9 mouse cellular contexts compared by ENCODE assay signal in the genomic region with DNA sequence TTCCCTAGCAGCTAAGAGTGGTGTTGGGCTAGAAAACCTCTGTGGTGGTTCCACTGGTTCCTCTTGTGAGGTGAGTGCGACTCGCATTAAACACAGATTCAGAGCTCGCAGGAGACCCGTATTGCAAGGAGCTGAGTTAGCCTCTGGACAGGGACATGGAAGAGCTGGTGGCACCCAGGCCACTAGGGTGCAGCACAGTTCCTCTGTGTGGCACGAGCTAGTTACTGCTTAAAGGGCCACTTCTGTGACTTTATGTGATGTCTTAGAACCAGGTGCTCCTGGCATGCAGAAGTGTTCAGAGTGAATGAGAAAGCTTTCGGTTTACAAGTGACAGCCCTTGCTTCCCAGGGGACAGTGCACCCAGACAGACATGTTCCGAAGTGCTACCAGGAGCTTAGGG. TPM values are rescaled to one million over a fixed set of nuclear protein-coding genes. Genes with fewer than 3 reads are reported as not detected.
DNase-seq lines count a peak whose midpoint lies in the region; ATAC-seq and TF ChIP-seq lines count a peak whose summit lies in the region.
"Had no signal": no experiment of that assay in that cellular context is flagged by ENCODE, and none has a peak within 500 bp of the region (broad histone marks: within the 10 kb centered on the region; RNA-seq: fewer than 3 reads in every experiment).

No protein-coding gene starts in this region.

- WGBS in limb, embryonic 11.5 days: 79% methylated on average over 7 of the region's 7 CpGs
- WGBS in limb, embryonic 10.5 days: 82% methylated on average over 7 of the region's 7 CpGs
- WGBS in liver, adult 2 months: 74% methylated on average over 7 of the region's 7 CpGs

- H3K4me2 ChIP-seq in limb, embryonic 11.5 days (ENCODE audit: low read depth, severe bottlenecking): no peak overlapping the region
- H3K4me2 ChIP-seq: liver, embryonic 13.5 days had no signal

- no peak overlapping the region for H3K4me3 ChIP-seq in limb, embryonic 11.5 days (ENCODE audit: low read depth, low read length)
- no peak overlapping the region for H3K4me3 ChIP-seq in limb, embryonic 10.5 days
- H3K4me3 ChIP-seq in liver, adult 2 months (ENCODE audit: insufficient read depth, low read depth, low read length): no peak overlapping the region
- H3K4me3 ChIP-seq: liver, embryonic 13.5 days had no signal

- no peak overlapping the region for H3K9ac ChIP-seq in limb, embryonic 11.5 days (ENCODE audit: low read length)
- no peak overlapping the region for H3K9ac ChIP-seq in liver, adult 2 months (ENCODE audit: low read depth, low read length)
- H3K9ac ChIP-seq: liver, embryonic 13.5 days had no signal

- H3K79me2 ChIP-seq in liver, adult 2 months (ENCODE audit: control insufficient read depth, insufficient read depth, low read length): no peaks in the 10 kb centered on the region

- peak; percentile 80 for TF ChIP-seq CTCF in liver, adult 2 months (IDR thresholded peaks at IDR 0.05; ENCODE audit: low read depth, low read length)

- H3K4me1 ChIP-seq in limb, embryonic 11.5 days (ENCODE audit: control insufficient read depth, insufficient read depth, low read length): no peaks in the 10 kb centered on the region
- no peaks in the 10 kb centered on the region for H3K4me1 ChIP-seq in limb, embryonic 10.5 days
- no peaks in the 10 kb centered on the region for H3K4me1 ChIP-seq in liver, adult 2 months (ENCODE audit: control insufficient read depth, insufficient read depth, low read length)
- H3K4me1 ChIP-seq: liver, embryonic 13.5 days had no signal

- no peaks in the 10 kb centered on the region for H3K27me3 ChIP-seq in limb, embryonic 11.5 days (ENCODE audit: control insufficient read depth, insufficient read depth, low read length)
- H3K27me3 ChIP-seq in limb, embryonic 10.5 days (ENCODE audit: low read depth, poor library complexity, severe bottlenecking): no peaks in the 10 kb centered on the region
- H3K27me3 ChIP-seq in liver, adult 2 months (ENCODE audit: control insufficient read depth, insufficient read depth, low read length): no peaks in the 10 kb centered on the region
- H3K27me3 ChIP-seq: liver, embryonic 13.5 days had no signal

- peaks cover 60% of the 10 kb centered on the region for H3K36me3 ChIP-seq in limb, embryonic 11.5 days (ENCODE audit: control insufficient read depth, insufficient read depth, low read length)
- H3K36me3 ChIP-seq in limb, embryonic 10.5 days: peaks cover 100% of the 10 kb centered on the region
- peaks cover 43% of the 10 kb centered on the region for H3K36me3 ChIP-seq in liver, adult 2 months (ENCODE audit: control insufficient read depth, insufficient read depth, low read length)

- no peak for ATAC-seq in limb, embryonic 11.5 days (ENCODE audit: insufficient number of reproducible peaks, low FRiP score, low TSS enrichment, low read depth)

- H3K9me3 ChIP-seq in limb, embryonic 11.5 days (ENCODE audit: control insufficient read depth, low read length): no peaks in the 10 kb centered on the region
- no peaks in the 10 kb centered on the region for H3K9me3 ChIP-seq in limb, embryonic 10.5 days (replicated peaks)
- H3K9me3 ChIP-seq: liver, embryonic 13.5 days had no signal

- no peak for TF ChIP-seq POLR2A in liver, adult 2 months (IDR thresholded peaks at IDR 0.05; ENCODE audit: extremely low read depth, insufficient read depth, low read length)

- DNase-seq in adrenal gland, adult 2 months: peak; percentile 20
- DNase-seq in adrenal gland, adult 8-10 months: no peak
- peak; percentile 40 for DNase-seq in limb, embryonic 11.5 days (ENCODE audit: low spot score)
- no peak for DNase-seq in limb, embryonic 10.5 days (ENCODE audit: low spot score)
- peak; percentile 40 for DNase-seq in embryo, embryonic 11 days
- peak; percentile 14 for DNase-seq in liver, adult 2 months (ENCODE audit: extremely low read depth, low read depth, low spot score)
- peak; percentile 40 to 45 for DNase-seq in right cerebral cortex, adult 2 months (ENCODE audit: low spot score in 2 of 2)
- DNase-seq in cerebellum, adult 11 months: no peak
- DNase-seq: liver, embryonic 13.5 days had no signal

- no peak overlapping the region for H3K27ac ChIP-seq in limb, embryonic 11.5 days (replicated peaks; ENCODE audit: low read depth, low read length)
- H3K27ac ChIP-seq in limb, embryonic 10.5 days: no peak overlapping the region
- no peak overlapping the region for H3K27ac ChIP-seq in liver, adult 2 months (replicated peaks; ENCODE audit: insufficient read depth, low read depth, low read length)
- H3K27ac ChIP-seq: liver, embryonic 13.5 days had no signal

RNA-seq across cellular contexts. Expression of a gene that starts 7.9 kb away (rescaled TPM):
- 10 to 100 TPM; 30.1 to 33.4 TPM for total RNA-seq in adrenal gland, adult 2 months (2021)
- polyA plus RNA-seq in adrenal gland, adult 2 months (2012; rRNA removed): 30.7 and 31.5 TPM in 2 replicates
- total RNA-seq in adrenal gland, adult 8-10 months (2022): 10 to 100 TPM; 29.3 to 35.3 (median 33.4) TPM
- 52.1 and 60.3 TPM in 2 replicates for polyA plus RNA-seq in limb, embryonic 11.5 days (2014; fragmentation: Nextera tagmentation; extraction: Ambion mirVana)
- polyA plus RNA-seq in limb, embryonic 10.5 days (2016; fragmentation: Nextera tagmentation; extraction: Ambion mirVana): 59.7 and 61.5 TPM in 2 replicates
- 10.9 and 14.5 TPM in 2 replicates for total RNA-seq in liver, adult 2 months (2014; rRNA removed)
- 27.8 and 30.8 TPM in 2 replicates for polyA plus RNA-seq in liver, adult 2 months (2012; rRNA removed)

RNA-seq across cellular contexts. Expression of a gene that starts 8.0 kb away (rescaled TPM):
- total RNA-seq in adrenal gland, adult 2 months (2021): 1 to 10 TPM; 1.8 to 2.7 TPM
- 1.3 and 2.0 TPM in 2 replicates for polyA plus RNA-seq in adrenal gland, adult 2 months (2012; rRNA removed)
- total RNA-seq in adrenal gland, adult 8-10 months (2022): 1 to 10 TPM; 1.8 to 3.2 (median 2.5) TPM
- 219 and 224 TPM in 2 replicates for polyA plus RNA-seq in limb, embryonic 11.5 days (2014; fragmentation: Nextera tagmentation; extraction: Ambion mirVana)
- polyA plus RNA-seq in limb, embryonic 10.5 days (2016; fragmentation: Nextera tagmentation; extraction: Ambion mirVana): 223 and 238 TPM in 2 replicates
- 0.28 and 1.5 TPM in 2 replicates for total RNA-seq in liver, adult 2 months (2014; rRNA removed)
- polyA plus RNA-seq in liver, adult 2 months (2012; rRNA removed): 0.37 and 0.57 TPM in 2 replicates

RNA-seq across cellular contexts. Expression of a gene that starts 15.3 kb away (rescaled TPM):
- under 1 TPM in 1 of 2 experiments, not detected in 1; 0.28 TPM for total RNA-seq in adrenal gland, adult 2 months (2021)
- polyA plus RNA-seq in adrenal gland, adult 2 months (2012; rRNA removed): 0.17 and 0.22 TPM in 2 replicates
- total RNA-seq in adrenal gland, adult 8-10 months (2022): under 1 TPM in 3 of 4 experiments, not detected in 1; 0.12 to 0.25 (median 0.19) TPM
- polyA plus RNA-seq in limb, embryonic 11.5 days (2014; fragmentation: Nextera tagmentation; extraction: Ambion mirVana): 0.11 and 0.35 TPM in 2 replicates
- polyA plus RNA-seq in limb, embryonic 10.5 days (2016; fragmentation: Nextera tagmentation; extraction: Ambion mirVana): 0.11 and 0.39 TPM in 2 replicates
- total RNA-seq in liver, adult 2 months (2014; rRNA removed): not detected in 2 replicates
- not detected in 2 replicates for polyA plus RNA-seq in liver, adult 2 months (2012; rRNA removed)

RNA-seq across cellular contexts. Expression of a gene that starts 33.0 kb away (rescaled TPM):
- 10 to 100 TPM; 28.2 to 32.2 TPM for total RNA-seq in adrenal gland, adult 2 months (2021)
- 47.1 and 48.5 TPM in 2 replicates for polyA plus RNA-seq in adrenal gland, adult 2 months (2012; rRNA removed)
- total RNA-seq in adrenal gland, adult 8-10 months (2022): 10 to 100 TPM; 28.5 to 34.3 (median 29.9) TPM
- polyA plus RNA-seq in limb, embryonic 11.5 days (2014; fragmentation: Nextera tagmentation; extraction: Ambion mirVana): 14.9 and 15.9 TPM in 2 replicates
- 10.7 and 13.7 TPM in 2 replicates for polyA plus RNA-seq in limb, embryonic 10.5 days (2016; fragmentation: Nextera tagmentation; extraction: Ambion mirVana)
- total RNA-seq in liver, adult 2 months (2014; rRNA removed): 27.0 and 35.5 TPM in 2 replicates
- polyA plus RNA-seq in liver, adult 2 months (2012; rRNA removed): 62.1 and 87.1 TPM in 2 replicates

Comparison
In these comparisons a context has a peak if more than half of its experiments do, and no peak if none do; other contexts are left out.
1. DNase-seq: peak in adrenal gland, adult 2 months (single experiment), limb, embryonic 11.5 days (single experiment), embryo, embryonic 11 days (single experiment), liver, adult 2 months (single experiment) and right cerebral cortex, adult 2 months (2 of 2); none in adrenal gland, adult 8-10 months (single experiment), limb, embryonic 10.5 days (single experiment) and cerebellum, adult 11 months (single experiment).
2. RNA of a gene that starts 8.0 kb away (polyA plus RNA-seq): 219 to 224 TPM in limb, embryonic 11.5 days and 223 to 238 TPM in limb, embryonic 10.5 days; 1.3 to 2.0 TPM in adrenal gland, adult 2 months and 0.37 to 0.57 TPM in liver, adult 2 months; every median in the first group is over 10 times any median in the second.